Mouse (Mus musculus) forebrain, embryonic 12.5 days (tissue): ENCODE data around the gene Gm44973. TPM values are rescaled to one million over a fixed set of nuclear protein-coding genes. Genes with fewer than 3 reads are reported as not detected.
"Not testable (repeated sequence)": the region's sequence is repeated elsewhere in the genome, so short reads cannot be mapped to it uniquely, and the experiment has no call there.

ENCODE experiments used
- ATAC-seq: fragments of 200-750 bp; cut with Nextera tagmentation; 2 replicates; pipeline ENCODE4 v1.8.0; 2017; ENCODE audit warnings: moderate TSS enrichment; ENCODE audit not compliant: low FRiP score
- H3K27ac ChIP-seq: fragments of 300-500 bp; sonication (generic); 2 replicates; pipeline ENCODE4 v1.5.1; 2016; ENCODE audit warnings: mild to moderate bottlenecking
- H3K27me3 ChIP-seq: fragments of 300-500 bp; sonication (generic); 2 replicates; pipeline ENCODE4 v1.6.1; 2016; ENCODE audit warnings: mild to moderate bottlenecking
- H3K36me3 ChIP-seq: fragments of 300-500 bp; sonication (generic); replicated peaks from 2 replicates; pipeline ENCODE4 v1.6.1; 2016; ENCODE audit warnings: mild to moderate bottlenecking
- H3K4me1 ChIP-seq: fragments of 300-500 bp; sonication (generic); 2 replicates; pipeline ENCODE4 v1.6.1; 2016
- H3K4me2 ChIP-seq: fragments of 300-500 bp; sonication (generic); 2 replicates; pipeline ENCODE4 v1.6.1; 2016; ENCODE audit warnings: mild to moderate bottlenecking, moderate library complexity
- H3K4me3 ChIP-seq: fragments of 300-500 bp; sonication (generic); replicated peaks from 2 replicates; pipeline ENCODE4 v1.5.1; 2016; ENCODE audit warnings: mild to moderate bottlenecking
- H3K9ac ChIP-seq: fragments of 300-500 bp; sonication (generic); 2 replicates; pipeline ENCODE4 v1.6.1; 2016; ENCODE audit warnings: mild to moderate bottlenecking
- H3K9me3 ChIP-seq: fragments of 300-500 bp; sonication (generic); 2 replicates; pipeline ENCODE4 v1.6.1; 2016
- WGBS: fragments of 180-500 bp; shearing (Covaris S2); methylation state at CpG from one replicate; pipeline ENCODE4 v1.1.7; 2016; 5-methylcytosine and 5-hydroxymethylcytosine counted together
- polyA plus RNA-seq: library from polyadenylated mRNA; unstranded; fragments of >200 nt; fragmentation: Nextera tagmentation; extraction: Ambion mirVana; gene quantifications from 2 replicates; pipeline ENCODE4 v1.2.1, GENCODE M21; 2016

The Gm44973 gene
- polyA plus RNA-seq, 1 experiment from 2014 or later: 0.69 TPM

DNA sequence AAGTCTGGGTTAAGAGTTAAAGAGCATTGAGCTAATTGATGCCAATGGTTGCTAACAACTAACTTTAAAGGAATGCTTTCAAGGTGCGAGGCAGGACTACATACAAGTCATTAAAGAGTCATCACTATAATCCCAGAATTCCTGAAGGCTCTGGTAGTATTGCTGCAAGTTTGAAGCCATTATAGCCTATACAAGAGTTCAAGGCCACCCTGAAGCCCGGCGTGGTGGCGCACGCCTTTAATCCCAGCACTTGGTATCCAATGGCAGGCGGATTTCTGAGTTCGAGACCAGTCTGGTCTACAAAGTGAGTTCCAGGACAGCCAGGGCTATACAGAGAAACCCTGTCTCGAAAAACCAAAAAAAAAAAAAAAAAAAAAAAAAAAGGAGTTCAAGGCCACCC lies 4.3 kb downstream of the Gm44973 start:
- peaks cover 33% of the 10 kb centered on the region for H3K36me3 ChIP-seq
- H3K4me3 ChIP-seq: peak overlapping the region; percentile 90
- not testable (repeated sequence) for H3K27me3 ChIP-seq, ATAC-seq, H3K9me3 ChIP-seq
- H3K4me1 ChIP-seq: peaks cover 23% of the 10 kb centered on the region
- H3K27ac ChIP-seq: peak overlapping the region; percentile 95
- H3K9ac ChIP-seq: peak overlapping the region; percentile 95; the same call in 1 of the 2 replicates
- WGBS: 34% methylated on average over 8 of the region's 8 CpGs
- peak overlapping the region; percentile 86 for H3K4me2 ChIP-seq

GRCm38 (mm10) chr7:5020000-5020681 lies 4.8 kb downstream of the Gm44973 start, which contains the start of the genes Zfp865 and Ccdc106:
TSS of gene Zfp865 (plus strand) at chr7:5020376.
TSS of gene Ccdc106 (plus strand) at chr7:5020553.
- peak within 1 kb of the TSS; percentile 95 for H3K9ac ChIP-seq
- H3K4me2 ChIP-seq: peak within 1 kb of the TSS; percentile 86
- H3K4me3 ChIP-seq: peak within 1 kb of the TSS; percentile 90
- peak; percentile 93 for ATAC-seq
- H3K4me1 ChIP-seq: peaks cover 23% of the 10 kb centered on the region
- H3K27ac ChIP-seq: peak within 1 kb of the TSS; percentile 95
- under 1% methylated on average over 47 of the region's 49 CpGs for WGBS
- no peaks in the 10 kb centered on the region for H3K27me3 ChIP-seq
- no peaks in the 10 kb centered on the region for H3K9me3 ChIP-seq
- H3K36me3 ChIP-seq: peaks cover 37% of the 10 kb centered on the region

DNA sequence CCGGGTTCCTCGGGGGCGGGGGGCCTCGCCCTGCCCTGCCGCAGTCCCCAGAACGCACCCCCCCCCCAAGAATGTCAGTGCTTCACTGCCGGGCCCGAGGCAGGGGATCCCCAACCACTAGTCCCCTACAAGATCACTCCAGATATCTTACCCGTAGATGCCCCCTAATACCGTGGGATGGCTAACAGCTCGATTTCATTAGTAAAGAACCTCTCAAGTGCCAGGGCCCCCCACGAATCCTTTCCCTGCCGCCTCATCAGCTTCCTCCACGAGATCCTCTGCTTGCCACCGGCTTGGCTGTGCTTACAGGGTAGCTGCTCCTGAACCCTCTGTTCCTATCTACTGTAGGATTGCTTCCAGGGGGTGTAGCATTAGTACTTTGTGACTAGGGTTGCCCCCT lies 5.4 kb downstream of the Gm44973 start:
- H3K4me1 ChIP-seq: peaks cover 23% of the 10 kb centered on the region
- H3K9me3 ChIP-seq: no peaks in the 10 kb centered on the region
- no peak; the same call in 1 of the 2 replicates for ATAC-seq
- H3K4me3 ChIP-seq: peak overlapping the region; percentile 90
- H3K36me3 ChIP-seq: peaks cover 42% of the 10 kb centered on the region
- H3K4me2 ChIP-seq: peak overlapping the region; percentile 86
- H3K9ac ChIP-seq: peak overlapping the region; percentile 95
- WGBS: under 1% methylated on average over 14 of the region's 15 CpGs
- no peaks in the 10 kb centered on the region for H3K27me3 ChIP-seq
- peak overlapping the region; percentile 95 for H3K27ac ChIP-seq

DNA sequence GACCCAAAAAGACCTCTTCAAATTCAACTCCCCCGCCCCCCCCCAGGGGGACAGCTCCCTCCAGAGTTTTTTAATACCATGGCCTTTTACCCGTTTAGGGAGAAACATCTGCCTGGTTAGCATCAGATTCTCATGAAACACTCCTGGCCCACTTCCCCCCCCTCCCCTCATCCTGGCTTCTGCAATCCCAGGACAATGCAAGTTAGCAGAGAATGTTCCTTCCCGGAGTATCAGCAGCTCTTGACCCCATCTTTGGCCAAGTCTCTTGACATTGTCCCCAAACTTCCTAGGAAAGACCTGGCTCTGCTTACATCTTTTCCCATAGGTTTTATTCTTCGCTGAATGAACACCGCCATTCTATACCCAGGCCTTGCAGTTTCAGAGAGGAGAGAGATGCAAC lies 5.9 kb downstream of the Gm44973 start:
- Histone ChIP-seq H3K9ac (peak overlapping the region; percentile 95), H3K4me1 (peaks cover 18% of the 10 kb centered on the region), H3K4me2 (peak overlapping the region; percentile 86), H3K27ac (peak overlapping the region; percentile 95; the same call in 1 of the 2 replicates), H3K9me3 (no peaks in the 10 kb centered on the region), H3K4me3 (peak overlapping the region; percentile 90), H3K36me3 (peaks cover 47% of the 10 kb centered on the region), H3K27me3 (no peaks in the 10 kb centered on the region)
- ATAC-seq: no peak
- WGBS: 45% methylated on average over 5 of the region's 5 CpGs

DNA sequence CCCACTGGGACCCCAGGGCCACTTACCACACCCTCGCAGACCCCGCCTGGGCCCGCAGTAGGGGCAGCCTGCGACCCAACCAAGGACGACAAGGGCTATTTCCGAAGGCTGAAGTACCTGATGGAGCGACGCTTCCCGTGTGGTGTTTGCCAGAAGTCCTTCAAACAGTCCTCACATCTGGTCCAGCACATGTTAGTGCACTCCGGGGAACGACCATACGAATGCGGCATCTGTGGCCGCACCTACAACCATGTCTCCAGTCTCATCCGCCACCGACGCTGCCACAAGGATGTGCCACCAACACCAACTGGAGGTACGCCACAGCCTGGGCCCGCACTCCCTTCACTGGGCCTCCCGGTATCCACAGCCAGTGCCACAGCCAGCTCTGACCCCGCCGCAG lies 14.2 kb downstream of the Gm44973 start:
- H3K27me3 ChIP-seq: no peaks in the 10 kb centered on the region
- no peaks in the 10 kb centered on the region for H3K4me1 ChIP-seq
- no peak overlapping the region for H3K4me2 ChIP-seq
- peaks cover 29% of the 10 kb centered on the region for H3K9me3 ChIP-seq
- H3K4me3 ChIP-seq: no peak overlapping the region
- no peak overlapping the region for H3K9ac ChIP-seq
- WGBS: 95% methylated on average over 22 of the region's 22 CpGs
- no peak for ATAC-seq
- H3K36me3 ChIP-seq: peaks cover 92% of the 10 kb centered on the region
- H3K27ac ChIP-seq: no peak overlapping the region

DNA sequence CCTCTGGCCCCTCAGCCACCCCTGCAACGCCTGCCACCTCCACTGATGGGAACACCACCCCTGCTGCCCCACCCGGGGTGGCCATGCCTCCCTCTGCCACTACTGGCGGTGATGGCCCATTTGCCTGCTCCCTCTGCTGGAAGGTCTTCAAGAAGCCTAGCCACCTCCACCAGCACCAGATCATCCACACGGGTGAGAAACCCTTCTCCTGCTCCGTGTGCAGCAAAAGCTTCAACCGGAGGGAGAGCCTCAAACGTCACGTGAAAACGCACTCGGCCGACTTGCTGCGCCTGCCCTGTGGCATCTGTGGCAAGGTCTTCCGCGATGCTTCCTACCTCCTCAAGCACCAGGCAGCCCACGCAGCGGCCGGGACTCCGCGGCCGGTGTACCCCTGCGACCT lies 14.7 kb downstream of the Gm44973 start:
- WGBS: 94% methylated on average over 21 of the region's 21 CpGs
- Histone ChIP-seq H3K4me2 (no peak overlapping the region), H3K4me1 (no peaks in the 10 kb centered on the region), H3K27ac (no peak overlapping the region), H3K9me3 (peaks cover 29% of the 10 kb centered on the region), H3K9ac (no peak overlapping the region), H3K4me3 (peak overlapping the region; percentile 4; the same call in 1 of the 2 replicates), H3K36me3 (peaks cover 92% of the 10 kb centered on the region), H3K27me3 (no peaks in the 10 kb centered on the region)
- ATAC-seq: no peak

DNA sequence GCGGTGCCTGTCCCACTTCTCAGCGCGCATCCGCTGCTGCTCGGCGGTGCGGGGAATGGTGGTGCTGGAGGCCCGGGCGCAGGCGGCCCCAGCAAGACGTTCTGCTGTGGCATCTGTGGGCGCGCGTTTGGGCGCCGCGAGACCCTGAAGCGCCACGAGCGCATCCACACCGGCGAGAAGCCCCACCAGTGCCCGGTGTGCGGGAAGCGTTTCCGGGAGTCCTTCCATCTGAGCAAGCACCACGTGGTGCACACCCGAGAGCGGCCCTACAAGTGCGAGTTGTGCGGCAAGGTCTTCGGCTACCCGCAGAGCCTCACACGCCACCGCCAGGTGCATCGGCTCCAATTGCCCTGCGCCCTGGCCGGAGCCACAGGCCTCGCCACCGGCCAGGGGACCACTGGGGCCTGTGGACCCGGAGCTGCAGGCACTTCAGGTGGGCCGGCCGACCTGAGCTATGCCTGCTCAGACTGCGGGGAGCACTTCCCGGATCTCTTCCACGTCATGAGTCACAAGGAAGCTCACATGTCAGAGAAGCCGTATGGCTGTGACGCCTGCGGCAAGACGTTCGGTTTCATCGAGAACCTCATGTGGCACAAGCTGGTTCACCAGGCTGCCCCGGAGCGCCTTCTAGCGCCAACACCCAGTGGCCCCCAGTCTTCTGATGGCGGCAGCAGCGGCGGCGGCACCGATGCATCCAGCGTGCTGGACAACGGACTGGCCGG lies 15.4 kb downstream of the Gm44973 start:
- no peak for ATAC-seq
- no peaks in the 10 kb centered on the region for H3K27me3 ChIP-seq
- 85% methylated on average over 63 of the region's 63 CpGs for WGBS
- H3K9me3 ChIP-seq: peaks cover 29% of the 10 kb centered on the region
- no peak overlapping the region for H3K9ac ChIP-seq
- no peak overlapping the region for H3K4me2 ChIP-seq
- H3K4me3 ChIP-seq: 0 out of 2 replicates have a peak overlapping the region, but pooled peaks have one; percentile 4
- no peaks in the 10 kb centered on the region for H3K4me1 ChIP-seq
- peaks cover 94% of the 10 kb centered on the region for H3K36me3 ChIP-seq
- no peak overlapping the region for H3K27ac ChIP-seq

DNA sequence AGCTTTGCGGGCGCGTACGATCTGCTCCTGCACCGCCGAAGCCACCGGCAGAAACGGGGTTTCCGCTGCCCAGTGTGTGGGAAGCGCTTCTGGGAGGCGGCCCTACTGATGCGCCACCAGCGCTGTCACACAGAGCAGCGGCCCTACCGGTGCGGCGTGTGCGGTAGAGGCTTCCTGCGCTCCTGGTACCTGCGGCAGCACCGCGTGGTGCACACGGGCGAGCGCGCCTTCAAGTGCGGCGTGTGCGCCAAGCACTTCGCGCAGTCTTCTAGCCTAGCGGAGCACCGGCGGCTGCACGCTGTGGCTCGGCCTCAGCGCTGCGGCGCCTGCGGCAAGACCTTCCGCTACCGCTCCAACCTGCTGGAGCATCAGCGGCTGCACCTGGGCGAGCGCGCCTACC lies 16.2 kb downstream of the Gm44973 start:
- Histone ChIP-seq H3K4me1 (no peaks in the 10 kb centered on the region), H3K27me3 (no peaks in the 10 kb centered on the region), H3K36me3 (peaks cover 95% of the 10 kb centered on the region), H3K27ac (no peak overlapping the region), H3K4me3 (no peak overlapping the region), H3K9ac (no peak overlapping the region), H3K9me3 (peaks cover 29% of the 10 kb centered on the region), H3K4me2 (no peak overlapping the region)
- no peak for ATAC-seq
- 78% methylated on average over 43 of the region's 46 CpGs for WGBS

- WGBS: 91% methylated on average over 3 of the region's 3 CpGs
- Histone ChIP-seq H3K36me3 (peaks cover 77% of the 10 kb centered on the region), H3K4me1 (peaks cover 9% of the 10 kb centered on the region), H3K4me2 (no peak within 1 kb of the TSS), H3K9me3 (peaks cover 29% of the 10 kb centered on the region), H3K27me3 (no peaks in the 10 kb centered on the region), H3K9ac (no peak within 1 kb of the TSS), H3K27ac (no peak within 1 kb of the TSS), H3K4me3 (no peak within 1 kb of the TSS)
- no peak for ATAC-seq
Observed at GRCm38 (mm10) chr7:5033818-5034217, 18.5 kb downstream of the Gm44973 start, which contains the start of gene 4632433K11Rik. TSS of gene 4632433K11Rik (plus strand) at chr7:5034118.

GRCm38 (mm10) chr7:5035628-5036027 lies 20.3 kb downstream of the Gm44973 start:
- H3K36me3 ChIP-seq: peaks cover 59% of the 10 kb centered on the region
- no peak overlapping the region for H3K27ac ChIP-seq
- WGBS: 95% methylated on average over 17 of the region's 17 CpGs
- H3K9ac ChIP-seq: no peak overlapping the region
- peaks cover 21% of the 10 kb centered on the region for H3K4me1 ChIP-seq
- no peak overlapping the region for H3K4me2 ChIP-seq
- peaks cover 14% of the 10 kb centered on the region for H3K9me3 ChIP-seq
- H3K27me3 ChIP-seq: no peaks in the 10 kb centered on the region
- no peak for ATAC-seq
- H3K4me3 ChIP-seq: no peak overlapping the region

DNA sequence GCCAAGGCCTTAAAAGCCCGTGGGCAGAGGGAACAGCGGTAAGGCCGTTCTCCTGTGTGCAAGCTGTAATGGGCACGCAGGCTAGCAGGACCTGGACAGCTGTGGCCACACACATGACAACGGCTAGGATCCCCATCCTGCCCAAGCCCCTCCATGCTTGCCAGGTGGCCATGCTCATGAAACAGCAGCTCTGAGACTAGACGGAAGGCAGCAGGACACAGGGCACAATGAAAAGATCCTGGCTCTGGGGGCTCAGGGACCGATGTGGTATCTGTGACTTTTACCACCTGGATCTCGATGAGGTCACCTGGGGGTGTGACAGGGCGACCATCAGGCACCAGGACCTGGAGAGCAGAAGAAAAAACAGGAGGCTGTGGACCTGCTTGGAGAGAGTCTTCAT lies 20.8 kb downstream of the Gm44973 start:
- peaks cover 55% of the 10 kb centered on the region for H3K36me3 ChIP-seq
- no peak overlapping the region for H3K9ac ChIP-seq
- H3K4me1 ChIP-seq: peaks cover 21% of the 10 kb centered on the region
- no peak overlapping the region for H3K4me2 ChIP-seq
- H3K27ac ChIP-seq: no peak overlapping the region
- WGBS: 93% methylated on average over 9 of the region's 9 CpGs
- no peak overlapping the region for H3K4me3 ChIP-seq
- ATAC-seq: no peak
- peaks cover 9% of the 10 kb centered on the region for H3K9me3 ChIP-seq
- no peaks in the 10 kb centered on the region for H3K27me3 ChIP-seq

DNA sequence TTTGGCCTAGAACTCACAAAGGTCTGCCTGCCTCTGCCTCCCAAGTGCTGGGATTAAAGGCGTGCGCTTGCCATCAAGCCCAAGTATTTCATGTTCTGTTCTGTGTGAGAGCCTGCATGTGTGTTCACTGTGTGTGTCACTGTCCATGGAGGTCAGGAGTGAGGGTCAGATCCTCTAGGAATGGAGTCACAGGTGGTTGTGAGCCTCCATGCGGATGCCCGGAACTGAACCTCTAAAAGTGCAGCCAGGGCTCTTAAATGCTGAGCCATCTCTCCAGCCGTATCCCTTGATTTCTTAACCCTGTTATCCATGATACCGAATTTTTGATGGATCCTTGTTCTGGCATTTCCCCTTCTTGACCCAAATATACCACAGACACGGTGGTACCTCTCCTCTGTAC lies 21.7 kb downstream of the Gm44973 start:
- 95% methylated on average over 7 of the region's 7 CpGs for WGBS
- H3K4me1 ChIP-seq: peaks cover 21% of the 10 kb centered on the region
- H3K4me2 ChIP-seq: no peak overlapping the region
- peaks cover 51% of the 10 kb centered on the region for H3K36me3 ChIP-seq
- ATAC-seq: no peak
- no peaks in the 10 kb centered on the region for H3K27me3 ChIP-seq
- no peak overlapping the region for H3K4me3 ChIP-seq
- H3K9me3 ChIP-seq: peaks cover under 1% of the 10 kb centered on the region; the same call in 1 of the 2 replicates
- no peak overlapping the region for H3K27ac ChIP-seq
- H3K9ac ChIP-seq: no peak overlapping the region
